Mouse (Mus musculus): ENCODE measurements around the gene Gpsm1.

GRCm38 (mm10) chr2:26356231-26356630 is 40.9 kb downstream of the Gpsm1 start:
- no peak for TF ChIP-seq CTCF (IDR thresholded peaks at IDR 0.05; ENCODE audit: borderline replicate concordance, extremely low read depth, insufficient read depth, insufficient read length)
- TF ChIP-seq POLR2A (IDR thresholded peaks at IDR 0.05; ENCODE audit: borderline replicate concordance, extremely low read depth, insufficient read depth, insufficient read length, poor library complexity, severe bottlenecking), result no peak
